ENCODE assay signal across 9 mouse cellular contexts in genomic region chr9:87027423-87028084, GRCm38 (mm10). TPM values are rescaled to one million over a fixed set of nuclear protein-coding genes. Genes with fewer than 3 reads are reported as not detected.
DNase-seq lines count a peak whose midpoint lies in the region; ATAC-seq lines count a peak whose summit lies in the region.
"Had no signal": no experiment of that assay in that cellular context is flagged by ENCODE, and none has a peak within 500 bp of the region (broad histone marks: within the 10 kb centered on the region; RNA-seq: fewer than 3 reads in every experiment).

No protein-coding gene starts in this region.

- no peak overlapping the region for H3K4me2 ChIP-seq in liver, embryonic 12.5 days
- H3K4me2 ChIP-seq in neural tube, embryonic 12.5 days (replicated peaks), result no peak overlapping the region

- H3K4me1 ChIP-seq in liver, embryonic 12.5 days, result peaks cover 21% of the 10 kb centered on the region
- H3K4me1 ChIP-seq in neural tube, embryonic 12.5 days, result peaks cover 12% of the 10 kb centered on the region

- peak; percentile 67 for DNase-seq in A20 (ENCODE audit: low read depth, low spot score)
- DNase-seq in MN1 (ENCODE audit: low spot score), result peak; percentile 73
- peak; percentile 67 to 80 for DNase-seq in cerebellum, postnatal 36 days
- DNase-seq in gastrocnemius, postnatal 10 days, result peak; percentile 56
- peak; percentile 65 for DNase-seq in kidney, postnatal 14 days
- peak; percentile 72 for DNase-seq in thymus, postnatal 0 days (ENCODE audit: low spot score)

- H3K36me3 ChIP-seq in liver, embryonic 12.5 days, result peaks cover 12% of the 10 kb centered on the region; the same call in 1 of the 2 replicates
- H3K36me3 ChIP-seq in neural tube, embryonic 12.5 days, result no peaks in the 10 kb centered on the region

- no peak overlapping the region for H3K9ac ChIP-seq in liver, embryonic 12.5 days
- H3K9ac ChIP-seq in neural tube, embryonic 12.5 days, result no peak overlapping the region

- no peak overlapping the region for H3K27ac ChIP-seq in liver, embryonic 12.5 days
- no peak overlapping the region for H3K27ac ChIP-seq in neural tube, embryonic 12.5 days

- no peaks in the 10 kb centered on the region for H3K27me3 ChIP-seq in liver, embryonic 12.5 days (replicated peaks)
- H3K27me3 ChIP-seq in neural tube, embryonic 12.5 days (replicated peaks), result no peaks in the 10 kb centered on the region

- WGBS in liver, embryonic 12.5 days (ENCODE audit: insufficient replicate concordance), result 41% methylated on average over 8 of the region's 8 CpGs
- 48% methylated on average over 8 of the region's 8 CpGs for WGBS in neural tube, embryonic 12.5 days

- no peaks in the 10 kb centered on the region for H3K9me3 ChIP-seq in liver, embryonic 12.5 days (replicated peaks)
- no peaks in the 10 kb centered on the region for H3K9me3 ChIP-seq in neural tube, embryonic 12.5 days

- 0 out of 2 replicates have a peak, but pooled peaks have one; percentile 47 for ATAC-seq in liver, embryonic 12.5 days
- ATAC-seq in neural tube, embryonic 12.5 days (ENCODE audit: low FRiP score, low read depth), result peak; percentile 55; the same call in 1 of the 2 replicates

- H3K4me3 ChIP-seq in liver, embryonic 12.5 days, result no peak overlapping the region
- no peak overlapping the region for H3K4me3 ChIP-seq in neural tube, embryonic 12.5 days

RNA-seq across cellular contexts. Expression of gene Cyb5r4, which starts 5.7 kb away (rescaled TPM):
- 10 to 100 TPM; 20.4 to 21.1 TPM for total RNA-seq in gastrocnemius, postnatal 10 days (2021)
- polyA plus RNA-seq in liver, embryonic 12.5 days (2016; fragmentation: Nextera tagmentation; extraction: Ambion mirVana), result 49.4 and 52.1 TPM in 2 replicates
- polyA plus RNA-seq in neural tube, embryonic 12.5 days (2016; fragmentation: Nextera tagmentation; extraction: Ambion mirVana), result 110 and 116 TPM in 2 replicates
- 63.4 and 65.5 TPM in 2 replicates for polyA plus RNA-seq in thymus, postnatal 0 days (2015; fragmentation: Nextera tagmentation; extraction: Ambion mirVana)

RNA-seq across cellular contexts. Expression of gene Ripply2, which starts 12.2 kb away (rescaled TPM):
- total RNA-seq in gastrocnemius, postnatal 10 days (2021), result not detected
- not detected in 2 replicates for polyA plus RNA-seq in liver, embryonic 12.5 days (2016; fragmentation: Nextera tagmentation; extraction: Ambion mirVana)
- polyA plus RNA-seq in neural tube, embryonic 12.5 days (2016; fragmentation: Nextera tagmentation; extraction: Ambion mirVana), result 2.3 and 3.7 TPM in 2 replicates
- 1.1 TPM in 1 of 2 replicates, not detected in the other for polyA plus RNA-seq in thymus, postnatal 0 days (2015; fragmentation: Nextera tagmentation; extraction: Ambion mirVana)
- polyA plus RNA-seq: small intestine, adult 2 months had no signal
